Mouse (Mus musculus): ENCODE results near the gene Rph3al. TPM values are rescaled to one million over a fixed set of nuclear protein-coding genes. Genes with fewer than 3 reads are reported as not detected.

Gene Rph3al
- 14.9 TPM for total RNA-seq (2023)

DNA sequence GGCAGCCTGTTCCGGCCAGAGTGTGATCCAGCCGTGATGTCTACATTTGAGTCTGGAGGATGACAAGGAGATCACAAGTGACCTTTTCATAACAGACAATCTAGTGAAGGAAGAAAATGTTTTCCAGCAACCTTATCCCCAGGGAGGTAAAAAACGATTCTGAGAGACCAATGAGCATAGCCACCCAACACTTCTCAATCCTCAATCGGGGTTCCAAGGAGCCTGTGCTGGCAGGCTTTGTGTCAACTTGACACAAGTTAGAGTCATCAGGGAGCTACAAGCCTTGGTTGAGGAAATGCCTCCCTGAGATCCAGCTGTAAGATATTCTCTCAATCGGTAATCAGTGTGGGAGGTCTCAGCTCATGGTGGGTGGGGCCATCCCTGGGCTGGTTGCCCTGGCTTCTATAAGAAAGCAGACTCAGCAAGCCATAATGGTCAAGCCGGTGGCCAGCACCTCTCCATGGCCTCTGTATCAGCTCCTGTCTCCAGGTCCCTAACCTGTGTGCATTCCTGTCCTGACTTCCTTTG, at the start of gene Rph3al:
TSS of gene Rph3al (minus strand) at position 51 of the 528 bp plus-strand sequence.

GRCm38 (mm10) chr11:75796029-75796445, 142.2 kb downstream of the Rph3al start, which contains the start of gene Doc2b:
Gene Doc2b, minus strand, starts transcription at chr11:75796049.

Other genes with a start within 250 kb of the Rph3al start
- 159 TPM for gene Ywhae, start 205.6 kb downstream of the Rph3al start, total RNA-seq (2023)
- not detected for gene Doc2b, start 142.4 kb downstream of the Rph3al start, total RNA-seq (2023)
- 0.77 TPM for gene 1700016K19Rik, start 61.5 kb upstream of the Rph3al start, total RNA-seq (2023)
- 58.3 TPM for gene Rflnb, start 89.4 kb upstream of the Rph3al start, total RNA-seq (2023)
- 38.2 TPM for gene Vps53, start 241.2 kb upstream of the Rph3al start, total RNA-seq (2023)
- gene Fam57a, start 241.2 kb upstream of the Rph3al start, total RNA-seq (2023), result 3.0 TPM

Measured in CD8-positive naive resting alpha-beta T cell, adult 57 days (primary cell).